Mouse (Mus musculus): ENCODE measurements at regions not wholly inside any gene's neighbourhood (a gene's known extent, or its start where the extent isn't known, plus 50 kb on each side); places are given as distances from the start of the nearest gene placed in this dataset.

DNA sequence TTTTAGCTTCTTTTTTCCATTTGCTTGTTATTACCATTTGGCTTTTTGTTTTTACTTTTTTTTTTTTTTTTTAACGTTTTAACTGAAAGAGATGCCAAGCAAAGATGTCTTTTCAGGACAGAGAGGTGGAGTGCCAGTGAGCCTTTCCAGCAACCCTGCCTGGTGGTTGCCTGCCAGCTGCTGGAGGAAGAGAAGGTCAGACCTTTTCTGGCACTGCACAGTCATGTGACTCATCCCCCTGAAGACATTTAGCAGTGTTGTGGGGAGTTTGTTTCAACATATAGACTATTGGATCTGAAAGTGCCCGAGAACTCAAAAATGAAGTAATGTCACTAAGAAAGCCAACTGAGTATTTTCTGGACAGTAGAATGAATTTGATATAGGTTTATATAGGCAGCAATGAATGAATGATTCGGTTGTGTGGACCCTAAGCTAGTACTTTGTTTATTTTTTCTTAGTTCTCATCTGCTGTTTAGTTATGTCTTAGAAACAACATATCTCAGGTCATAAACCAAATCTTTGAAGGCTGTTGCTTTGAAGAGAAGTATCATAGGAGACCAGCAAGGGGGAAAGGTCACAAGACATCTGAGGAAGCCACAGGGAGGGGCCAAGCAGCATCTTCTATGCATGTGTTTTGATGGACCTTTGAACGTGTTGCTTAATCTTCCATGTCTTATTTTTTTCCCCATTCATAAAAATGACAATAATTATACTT, 604.2 kb downstream of the Ptprc start:
- TF ChIP-seq CTCF (IDR thresholded peaks at IDR 0.05; ENCODE audit: extremely low read depth, insufficient read depth, insufficient read length, insufficient replicate concordance) = no peak
- TF ChIP-seq POLR2A (IDR thresholded peaks at IDR 0.05; ENCODE audit: low read depth, low read length) = no peak

Data from spleen, adult 2 months (tissue).